Mouse (Mus musculus): ENCODE results near the gene Lao1. TPM values are rescaled to one million over a fixed set of nuclear protein-coding genes. Genes with fewer than 3 reads are reported as not detected.

The Lao1 gene
- polyA plus RNA-seq, 1 experiment from 2014 or later: not detected

Other genes with a start within 250 kb of the Lao1 start
- gene Olfr1340, start 241.4 kb upstream of the Lao1 start, polyA plus RNA-seq (2016; fragmentation: Nextera tagmentation; extraction: Ambion mirVana): not detected in 2 replicates
- not detected in 2 replicates for gene Olfr1339, start 229.4 kb upstream of the Lao1 start, polyA plus RNA-seq (2016; fragmentation: Nextera tagmentation; extraction: Ambion mirVana)
- gene Olfr1338, start 202.8 kb upstream of the Lao1 start, polyA plus RNA-seq (2016; fragmentation: Nextera tagmentation; extraction: Ambion mirVana): not detected in 2 replicates
- not detected in 2 replicates for gene Olfr1337, start 179.0 kb upstream of the Lao1 start, polyA plus RNA-seq (2016; fragmentation: Nextera tagmentation; extraction: Ambion mirVana)
- gene Olfr1335, start 151.6 kb upstream of the Lao1 start, polyA plus RNA-seq (2016; fragmentation: Nextera tagmentation; extraction: Ambion mirVana): not detected in 2 replicates
- gene Olfr1333, start 125.3 kb upstream of the Lao1 start, polyA plus RNA-seq (2016; fragmentation: Nextera tagmentation; extraction: Ambion mirVana): not detected in 2 replicates
- gene Olfr1331, start 96.9 kb upstream of the Lao1 start, polyA plus RNA-seq (2016; fragmentation: Nextera tagmentation; extraction: Ambion mirVana): not detected in 2 replicates
- gene Olfr1330, start 73.0 kb upstream of the Lao1 start, polyA plus RNA-seq (2016; fragmentation: Nextera tagmentation; extraction: Ambion mirVana): not detected in 2 replicates
- gene Olfr1329, start 44.1 kb upstream of the Lao1 start, polyA plus RNA-seq (2016; fragmentation: Nextera tagmentation; extraction: Ambion mirVana): not detected in 2 replicates
- gene Olfr1328, start 23.0 kb upstream of the Lao1 start, polyA plus RNA-seq (2016; fragmentation: Nextera tagmentation; extraction: Ambion mirVana): not detected in 2 replicates
- 212 and 273 TPM in 2 replicates for gene Slc2a1, start 147.1 kb downstream of the Lao1 start, polyA plus RNA-seq (2016; fragmentation: Nextera tagmentation; extraction: Ambion mirVana)
- gene Zfp691, start 212.6 kb downstream of the Lao1 start, polyA plus RNA-seq (2016; fragmentation: Nextera tagmentation; extraction: Ambion mirVana): 13.1 and 13.3 TPM in 2 replicates
- 8.2 and 9.7 TPM in 2 replicates for gene Ermap, start 228.4 kb downstream of the Lao1 start, polyA plus RNA-seq (2016; fragmentation: Nextera tagmentation; extraction: Ambion mirVana)
- 152 and 156 TPM in 2 replicates for gene Svbp, start 233.7 kb downstream of the Lao1 start, polyA plus RNA-seq (2016; fragmentation: Nextera tagmentation; extraction: Ambion mirVana)